Mouse (Mus musculus) hindbrain, embryonic 12.5 days (tissue): Measurements from ENCODE around the gene Zfp94. TPM values are rescaled to one million over a fixed set of nuclear protein-coding genes. Genes with fewer than 3 reads are reported as not detected.

Experiments
- ATAC-seq: fragments of 200-750 bp; cut with Nextera tagmentation; 2 replicates; pipeline ENCODE4 v1.8.0; 2017; ENCODE audit warnings: moderate TSS enrichment; ENCODE audit not compliant: low FRiP score
- H3K27ac ChIP-seq: fragments of 300-500 bp; sonication (generic); 2 replicates; pipeline ENCODE4 v1.5.1; 2016; ENCODE audit warnings: mild to moderate bottlenecking
- H3K27me3 ChIP-seq: fragments of 300-500 bp; sonication (generic); 2 replicates; pipeline ENCODE4 v1.6.1; 2016; ENCODE audit warnings: mild to moderate bottlenecking
- H3K36me3 ChIP-seq: fragments of 300-500 bp; sonication (generic); 2 replicates; pipeline ENCODE4 v1.6.1; 2016; ENCODE audit warnings: mild to moderate bottlenecking
- H3K4me1 ChIP-seq: fragments of 300-500 bp; sonication (generic); 2 replicates; pipeline ENCODE4 v1.6.1; 2016
- H3K4me2 ChIP-seq: fragments of 300-500 bp; sonication (generic); replicated peaks from 2 replicates; pipeline ENCODE4 v1.6.1; 2016; ENCODE audit warnings: mild to moderate bottlenecking
- H3K4me3 ChIP-seq: fragments of 300-500 bp; sonication (generic); 2 replicates; pipeline ENCODE4 v1.5.1; 2016; ENCODE audit warnings: mild to moderate bottlenecking
- H3K9ac ChIP-seq: fragments of 300-500 bp; sonication (generic); 2 replicates; pipeline ENCODE4 v1.6.1; 2016; ENCODE audit warnings: mild to moderate bottlenecking, moderate library complexity
- H3K9me3 ChIP-seq: fragments of 300-500 bp; sonication (generic); replicated peaks from 2 replicates; pipeline ENCODE4 v1.6.1; 2016; ENCODE audit warnings: mild to moderate bottlenecking
- WGBS: fragments of 180-500 bp; shearing (Covaris S2); methylation state at CpG from one replicate; pipeline ENCODE4 v1.1.7; 2016; 5-methylcytosine and 5-hydroxymethylcytosine counted together
- polyA plus RNA-seq: library from polyadenylated mRNA; unstranded; fragments of >200 nt; fragmentation: Nextera tagmentation; extraction: Ambion mirVana; gene quantifications from 2 replicates; pipeline ENCODE4 v1.2.1, GENCODE M21; 2016

The Zfp94 gene
- polyA plus RNA-seq: 15.6 and 18.2 TPM in 2 replicates

GRCm38 (mm10) chr7:24316567-24317092, at the start of gene Zfp94:
Gene Zfp94, minus strand, starts transcription at chr7:24316666.
- 1% methylated on average over 33 of the region's 33 CpGs for WGBS
- H3K27me3 ChIP-seq: peaks cover 7% of the 10 kb centered on the region
- H3K4me1 ChIP-seq: peaks cover 9% of the 10 kb centered on the region
- no peaks in the 10 kb centered on the region for H3K9me3 ChIP-seq
- peak within 1 kb of the TSS; percentile 68 for H3K4me2 ChIP-seq
- H3K27ac ChIP-seq: peak within 1 kb of the TSS; percentile 62
- peak within 1 kb of the TSS; percentile 71 for H3K9ac ChIP-seq
- peak; percentile 94 for ATAC-seq
- H3K4me3 ChIP-seq: peak within 1 kb of the TSS; percentile 57
- H3K36me3 ChIP-seq: peaks cover 16% of the 10 kb centered on the region

- Histone ChIP-seq H3K9me3 (no peaks in the 10 kb centered on the region; the same call in 1 of the 2 replicates), H3K27ac (no peak overlapping the region), H3K36me3 (no peaks in the 10 kb centered on the region), H3K27me3 (0 out of 2 replicates have a peak, but pooled peaks cover 6% of the 10 kb centered on the region), H3K4me1 (peaks cover 4% of the 10 kb centered on the region; the same call in 1 of the 2 replicates), H3K9ac (peak overlapping the region; percentile 1; the same call in 1 of the 2 replicates), H3K4me2 (no peak overlapping the region), H3K4me3 (no peak overlapping the region)
- WGBS: 75% methylated on average over 5 of the region's 5 CpGs
- ATAC-seq: peak; percentile 32
Measured at GRCm38 (mm10) chr7:24365258-24366014, 49.0 kb upstream of the Zfp94 start.

DNA sequence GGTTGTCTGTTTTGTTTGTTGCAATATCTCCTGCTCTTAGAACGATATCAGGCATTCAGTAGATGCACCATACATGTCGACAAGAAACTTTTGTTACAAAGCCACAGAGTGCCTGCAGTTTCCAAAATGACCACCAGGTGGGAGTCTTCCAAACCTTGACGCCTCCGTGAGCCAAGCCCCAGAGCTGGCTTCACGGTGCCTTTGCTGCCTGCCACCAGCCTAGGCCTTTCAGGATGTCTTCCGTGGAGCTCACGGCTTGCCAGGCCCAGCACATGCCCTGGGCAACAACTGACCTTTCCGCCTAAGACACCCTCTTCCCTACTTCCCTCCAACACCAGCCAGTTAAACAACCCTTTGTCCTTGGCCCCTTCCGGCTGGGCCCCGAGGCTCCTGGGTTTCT, 48.4 kb upstream of the Zfp94 start:
- Histone ChIP-seq H3K4me1 (no peaks in the 10 kb centered on the region), H3K4me3 (no peak overlapping the region), H3K27me3 (0 out of 2 replicates have a peak, but pooled peaks cover 6% of the 10 kb centered on the region), H3K9me3 (no peaks in the 10 kb centered on the region; the same call in 1 of the 2 replicates), H3K36me3 (no peaks in the 10 kb centered on the region), H3K9ac (peak overlapping the region; percentile 1; the same call in 1 of the 2 replicates), H3K27ac (no peak overlapping the region), H3K4me2 (no peak overlapping the region)
- ATAC-seq: peak; percentile 63
- WGBS: 27% methylated on average over 10 of the region's 10 CpGs

- Histone ChIP-seq H3K4me1 (no peaks in the 10 kb centered on the region), H3K27me3 (0 out of 2 replicates have a peak, but pooled peaks cover 4% of the 10 kb centered on the region), H3K4me2 (no peak overlapping the region), H3K27ac (no peak overlapping the region), H3K9me3 (no peaks in the 10 kb centered on the region; the same call in none of the 2 replicates), H3K4me3 (no peak overlapping the region), H3K9ac (no peak overlapping the region), H3K36me3 (no peaks in the 10 kb centered on the region)
- 28% methylated on average over 6 of the region's 7 CpGs for WGBS
- ATAC-seq: no peak
Measured at GRCm38 (mm10) chr7:24363228-24363627, 46.8 kb upstream of the Zfp94 start.

GRCm38 (mm10) chr7:24361001-24361400, 44.5 kb upstream of the Zfp94 start:
- H3K27ac ChIP-seq: no peak overlapping the region
- no peaks in the 10 kb centered on the region for H3K4me1 ChIP-seq
- no peaks in the 10 kb centered on the region for H3K36me3 ChIP-seq
- H3K9ac ChIP-seq: no peak overlapping the region
- 72% methylated on average over 4 of the region's 4 CpGs for WGBS
- no peak overlapping the region for H3K4me3 ChIP-seq
- no peak for ATAC-seq
- H3K9me3 ChIP-seq: peaks cover 5% of the 10 kb centered on the region
- H3K27me3 ChIP-seq: peaks cover 4% of the 10 kb centered on the region; the same call in 1 of the 2 replicates
- H3K4me2 ChIP-seq: no peak overlapping the region

- no peak for ATAC-seq
- Histone ChIP-seq H3K9ac (no peak overlapping the region), H3K9me3 (peaks cover 5% of the 10 kb centered on the region), H3K36me3 (no peaks in the 10 kb centered on the region), H3K27ac (no peak overlapping the region), H3K4me3 (no peak overlapping the region), H3K4me2 (no peak overlapping the region), H3K27me3 (peaks cover 4% of the 10 kb centered on the region; the same call in 1 of the 2 replicates), H3K4me1 (no peaks in the 10 kb centered on the region)
- 28% methylated on average over 9 of the region's 9 CpGs for WGBS
Measured at GRCm38 (mm10) chr7:24359269-24359668, 42.8 kb upstream of the Zfp94 start.

GRCm38 (mm10) chr7:24357899-24358298, 41.4 kb upstream of the Zfp94 start:
- WGBS: 54% methylated on average over 4 of the region's 4 CpGs
- ATAC-seq: no peak
- Histone ChIP-seq H3K4me3 (no peak overlapping the region), H3K9me3 (peaks cover 5% of the 10 kb centered on the region), H3K4me2 (no peak overlapping the region), H3K9ac (no peak overlapping the region), H3K4me1 (no peaks in the 10 kb centered on the region), H3K27ac (no peak overlapping the region), H3K27me3 (peaks cover 4% of the 10 kb centered on the region; the same call in 1 of the 2 replicates), H3K36me3 (no peaks in the 10 kb centered on the region)

DNA sequence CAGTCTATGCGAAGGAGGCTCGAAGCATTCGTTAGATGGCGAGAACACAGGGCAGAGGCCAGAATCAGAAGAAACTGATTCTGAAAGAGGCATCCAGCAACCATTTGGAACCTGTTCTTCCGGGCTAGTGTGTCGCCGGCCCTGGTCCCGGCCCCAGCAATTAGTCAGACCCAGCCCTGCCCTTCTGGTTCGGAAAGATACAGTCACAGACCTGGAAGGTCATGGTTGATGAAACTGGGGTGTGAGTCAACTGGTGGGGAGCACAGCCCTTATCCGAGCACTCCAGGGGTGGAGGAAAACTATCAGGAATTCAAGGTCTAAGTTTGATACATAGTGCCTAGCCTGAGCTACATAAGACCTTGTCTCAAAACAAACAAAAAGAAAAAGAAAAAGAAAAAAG, 39.6 kb upstream of the Zfp94 start:
- 85% methylated on average over 10 of the region's 10 CpGs for WGBS
- Histone ChIP-seq H3K4me3 (no peak overlapping the region), H3K9ac (no peak overlapping the region), H3K27me3 (peaks cover 6% of the 10 kb centered on the region), H3K4me2 (no peak overlapping the region), H3K4me1 (no peaks in the 10 kb centered on the region), H3K36me3 (no peaks in the 10 kb centered on the region), H3K27ac (no peak overlapping the region), H3K9me3 (peaks cover 5% of the 10 kb centered on the region)
- no peak for ATAC-seq

DNA sequence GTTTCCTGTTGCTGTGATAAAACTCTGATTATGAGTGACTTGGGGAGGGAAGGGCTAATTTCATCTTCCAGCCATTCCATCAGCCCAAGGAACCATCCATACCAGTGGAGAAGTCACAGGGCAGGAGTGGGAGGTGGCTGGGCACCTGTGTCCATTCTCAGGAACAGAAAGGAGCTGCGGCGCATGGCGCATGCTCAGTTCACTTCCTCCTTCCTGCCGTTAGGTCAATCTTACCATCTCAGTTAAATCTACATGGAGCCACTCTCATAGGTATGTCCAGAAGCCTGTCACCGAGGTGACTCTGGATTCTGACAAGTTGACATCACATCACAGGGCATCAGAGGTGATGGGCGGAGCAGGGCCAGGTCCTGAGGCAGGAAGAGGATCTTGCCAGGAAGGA, 39.2 kb upstream of the Zfp94 start:
- Histone ChIP-seq H3K36me3 (no peaks in the 10 kb centered on the region), H3K27ac (no peak overlapping the region), H3K9ac (no peak overlapping the region), H3K4me3 (no peak overlapping the region), H3K9me3 (peaks cover 5% of the 10 kb centered on the region; the same call in 1 of the 2 replicates), H3K27me3 (peaks cover 6% of the 10 kb centered on the region), H3K4me1 (no peaks in the 10 kb centered on the region), H3K4me2 (no peak overlapping the region)
- WGBS: 84% methylated on average over 6 of the region's 6 CpGs
- ATAC-seq: no peak

DNA sequence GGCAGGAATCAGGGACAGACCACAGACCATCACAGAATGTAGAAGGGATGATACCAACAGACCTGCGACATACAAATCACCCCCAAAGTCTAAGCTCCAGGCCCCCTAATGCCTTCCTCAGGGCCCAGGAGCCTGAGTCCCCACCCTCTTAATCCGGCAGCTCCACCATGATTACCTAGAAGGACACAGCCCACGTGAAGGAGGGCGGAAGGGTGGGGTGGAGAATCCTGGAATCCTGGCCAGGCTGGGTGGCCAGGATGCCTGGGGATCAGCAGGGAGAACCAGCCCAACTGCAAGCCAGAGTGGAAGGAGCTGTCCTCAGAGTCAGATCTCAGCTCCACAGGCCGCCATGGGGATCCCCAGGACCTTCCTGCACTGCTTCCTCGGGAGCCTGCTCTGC, 32.4 kb upstream of the Zfp94 start, which contains the start of gene Lypd5:
Gene Lypd5 (plus strand): TSS at position 301 of the 400 bp plus-strand sequence.
- ATAC-seq: no peak

DNA sequence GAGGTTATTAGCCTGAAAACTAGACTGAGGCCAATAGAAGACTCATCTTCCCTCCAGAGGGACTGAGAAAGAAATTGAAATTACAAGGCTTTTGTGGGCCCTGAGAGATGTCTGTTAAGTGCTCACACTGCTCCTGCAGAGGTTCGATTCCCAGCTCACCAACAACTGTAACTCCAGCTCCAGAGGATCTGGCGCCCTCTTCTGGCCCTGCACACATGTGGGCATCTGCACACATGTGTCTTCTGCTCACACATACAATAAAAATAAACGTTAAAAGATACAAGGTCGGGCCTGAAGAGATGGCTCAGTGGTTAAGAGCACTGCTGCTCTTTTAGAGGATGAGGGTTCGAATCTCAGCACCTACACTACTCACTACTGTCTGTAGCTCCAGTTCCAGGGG, 30.0 kb upstream of the Zfp94 start:
- no peaks in the 10 kb centered on the region for H3K4me1 ChIP-seq
- H3K9ac ChIP-seq: no peak overlapping the region
- no peaks in the 10 kb centered on the region for H3K36me3 ChIP-seq
- ATAC-seq: no peak
- no peak overlapping the region for H3K27ac ChIP-seq
- no peaks in the 10 kb centered on the region for H3K27me3 ChIP-seq
- 66% methylated on average over 5 of the region's 5 CpGs for WGBS
- H3K4me2 ChIP-seq: no peak overlapping the region
- H3K4me3 ChIP-seq: no peak overlapping the region
- no peaks in the 10 kb centered on the region for H3K9me3 ChIP-seq

More for the DNA sequence above, 32.4 kb upstream of the Zfp94 start, which contains the start of gene Lypd5:
- Histone ChIP-seq H3K36me3 (no peaks in the 10 kb centered on the region), H3K9ac (no peak within 1 kb of the TSS), H3K27ac (no peak within 1 kb of the TSS), H3K9me3 (no peaks in the 10 kb centered on the region), H3K4me3 (no peak within 1 kb of the TSS), H3K4me1 (no peaks in the 10 kb centered on the region), H3K4me2 (no peak within 1 kb of the TSS), H3K27me3 (peaks cover 6% of the 10 kb centered on the region; the same call in 1 of the 2 replicates)
- WGBS: 45% methylated on average over 6 of the region's 6 CpGs

DNA sequence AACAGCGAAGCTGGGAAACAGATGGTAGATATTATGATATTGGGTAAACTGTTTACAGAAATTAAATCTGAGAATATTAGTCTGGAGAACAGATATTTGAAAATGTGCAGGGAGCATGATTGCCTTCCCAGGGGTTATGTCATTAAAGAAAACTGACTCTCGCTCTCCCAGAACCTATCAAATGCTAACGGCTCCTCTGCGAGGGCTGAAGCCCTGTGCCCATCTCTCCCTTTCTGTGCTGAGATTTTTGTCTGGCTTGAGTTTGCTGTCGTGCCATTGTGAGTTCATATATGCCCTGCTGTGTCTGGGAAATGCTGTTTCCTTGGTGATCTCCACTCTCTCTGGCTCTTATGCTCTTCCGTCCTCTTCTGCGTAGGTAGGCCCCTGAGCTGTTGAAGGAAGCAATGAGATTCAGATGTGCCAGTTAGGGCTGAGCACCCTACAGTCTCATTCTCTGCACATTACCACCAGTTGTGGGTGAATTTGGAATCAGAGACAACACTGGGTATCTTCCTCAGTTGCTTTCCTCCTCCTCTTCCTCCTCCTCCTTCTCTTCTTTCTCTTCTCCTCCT, 27.3 kb upstream of the Zfp94 start:
- WGBS: 70% methylated on average over 7 of the region's 7 CpGs
- no peak overlapping the region for H3K9ac ChIP-seq
- no peaks in the 10 kb centered on the region for H3K9me3 ChIP-seq
- no peak overlapping the region for H3K27ac ChIP-seq
- no peaks in the 10 kb centered on the region for H3K36me3 ChIP-seq
- H3K27me3 ChIP-seq: no peaks in the 10 kb centered on the region
- no peak overlapping the region for H3K4me3 ChIP-seq
- ATAC-seq: no peak
- no peaks in the 10 kb centered on the region for H3K4me1 ChIP-seq
- no peak overlapping the region for H3K4me2 ChIP-seq
